Mouse (Mus musculus): Measurements from ENCODE around the gene Mindy1. TPM values are rescaled to one million over a fixed set of nuclear protein-coding genes. Genes with fewer than 3 reads are reported as not detected.

Gene Mindy1
- polyA plus RNA-seq, 1 experiment, result 89.2 TPM

GRCm38 (mm10) chr3:95280747-95281146 is 398 bp upstream of the Mindy1 start:
- Histone ChIP-seq H3K36me3 (ENCODE audit: control insufficient read depth, insufficient read depth, low read length) (no peaks in the 10 kb centered on the region), H3K4me3 (ENCODE audit: low read depth, low read length) (peak overlapping the region; percentile 77), H3K4me1 (ENCODE audit: control insufficient read depth, insufficient read depth, insufficient read length, low read length) (peaks cover 6% of the 10 kb centered on the region; the same call in 1 of the 2 replicates), H3K27ac (ENCODE audit: insufficient read depth, low read depth, low read length) (peak overlapping the region; percentile 76), H3K27me3 (ENCODE audit: control insufficient read depth, insufficient read depth, low read length) (no peaks in the 10 kb centered on the region)
- TF ChIP-seq POLR2A (IDR thresholded peaks at IDR 0.05; ENCODE audit: low read depth, low read length) (no peak), CTCF (IDR thresholded peaks at IDR 0.05; ENCODE audit: extremely low read depth, insufficient read length, insufficient replicate concordance, low read depth, low read length) (no peak)
- 7% methylated on average over 8 of the region's 8 CpGs for WGBS

GRCm38 (mm10) chr3:95282381-95282864 is 1.3 kb downstream of the Mindy1 start:
- Histone ChIP-seq H3K4me3 (ENCODE audit: low read depth, low read length) (peak overlapping the region; percentile 85), H3K27me3 (ENCODE audit: control insufficient read depth, insufficient read depth, low read length) (no peaks in the 10 kb centered on the region), H3K4me1 (ENCODE audit: control insufficient read depth, insufficient read depth, insufficient read length, low read length) (peaks cover 4% of the 10 kb centered on the region; the same call in 1 of the 2 replicates), H3K36me3 (ENCODE audit: control insufficient read depth, insufficient read depth, low read length) (peaks cover 1% of the 10 kb centered on the region; the same call in 1 of the 2 replicates), H3K27ac (ENCODE audit: insufficient read depth, low read depth, low read length) (peak overlapping the region; percentile 88)
- TF ChIP-seq POLR2A (IDR thresholded peaks at IDR 0.05; ENCODE audit: low read depth, low read length), result no peak
- TF ChIP-seq CTCF (IDR thresholded peaks at IDR 0.05; ENCODE audit: extremely low read depth, insufficient read length, insufficient replicate concordance, low read depth, low read length), result no peak
- WGBS, result 1% methylated on average over 11 of the region's 11 CpGs

- under 1% methylated on average over 51 of the region's 51 CpGs for WGBS
Measured at GRCm38 (mm10) chr3:95282865-95283588, 1.9 kb downstream of the Mindy1 start.

GRCm38 (mm10) chr3:95283589-95283941 is 2.4 kb downstream of the Mindy1 start:
- peak overlapping the region; percentile 88 for H3K27ac ChIP-seq (ENCODE audit: insufficient read depth, low read depth, low read length)
- TF ChIP-seq CTCF (IDR thresholded peaks at IDR 0.05; ENCODE audit: extremely low read depth, insufficient read length, insufficient replicate concordance, low read depth, low read length), result no peak
- TF ChIP-seq POLR2A (IDR thresholded peaks at IDR 0.05; ENCODE audit: low read depth, low read length), result no peak
- peaks cover 13% of the 10 kb centered on the region for H3K36me3 ChIP-seq (ENCODE audit: control insufficient read depth, insufficient read depth, low read length)
- no peaks in the 10 kb centered on the region for H3K27me3 ChIP-seq (ENCODE audit: control insufficient read depth, insufficient read depth, low read length)
- 2% methylated on average over 7 of the region's 7 CpGs for WGBS
- H3K4me1 ChIP-seq (ENCODE audit: control insufficient read depth, insufficient read depth, insufficient read length, low read length), result peaks cover 3% of the 10 kb centered on the region; the same call in 1 of the 2 replicates
- H3K4me3 ChIP-seq (ENCODE audit: low read depth, low read length), result peak overlapping the region; percentile 85

More at GRCm38 (mm10) chr3:95282865-95283588, 1.9 kb downstream of the Mindy1 start:
- no peaks in the 10 kb centered on the region for H3K27me3 ChIP-seq (ENCODE audit: control insufficient read depth, insufficient read depth, low read length)
- TF ChIP-seq POLR2A (IDR thresholded peaks at IDR 0.05; ENCODE audit: low read depth, low read length) (peak; percentile 70), CTCF (IDR thresholded peaks at IDR 0.05; ENCODE audit: extremely low read depth, insufficient read length, insufficient replicate concordance, low read depth, low read length) (no peak)
- H3K36me3 ChIP-seq (ENCODE audit: control insufficient read depth, insufficient read depth, low read length), result peaks cover 7% of the 10 kb centered on the region
- H3K4me3 ChIP-seq (ENCODE audit: low read depth, low read length), result peak overlapping the region; percentile 85
- peaks cover 3% of the 10 kb centered on the region; the same call in 1 of the 2 replicates for H3K4me1 ChIP-seq (ENCODE audit: control insufficient read depth, insufficient read depth, insufficient read length, low read length)
- H3K27ac ChIP-seq (ENCODE audit: insufficient read depth, low read depth, low read length), result peak overlapping the region; percentile 88

- TF ChIP-seq CTCF (IDR thresholded peaks at IDR 0.05; ENCODE audit: extremely low read depth, insufficient read length, insufficient replicate concordance, low read depth, low read length) (no peak), POLR2A (IDR thresholded peaks at IDR 0.05; ENCODE audit: low read depth, low read length) (no peak)
- H3K27ac ChIP-seq (ENCODE audit: insufficient read depth, low read depth, low read length), result no peak overlapping the region
Measured at GRCm38 (mm10) chr3:95284062-95284461, 2.9 kb downstream of the Mindy1 start.

GRCm38 (mm10) chr3:95284501-95285281 is 3.5 kb downstream of the Mindy1 start:
- H3K36me3 ChIP-seq (ENCODE audit: control insufficient read depth, insufficient read depth, low read length), result peaks cover 18% of the 10 kb centered on the region
- H3K27ac ChIP-seq (ENCODE audit: insufficient read depth, low read depth, low read length), result no peak overlapping the region
- peak overlapping the region; percentile 0; the same call in 1 of the 2 replicates for H3K4me3 ChIP-seq (ENCODE audit: low read depth, low read length)
- H3K4me1 ChIP-seq (ENCODE audit: control insufficient read depth, insufficient read depth, insufficient read length, low read length), result peaks cover 3% of the 10 kb centered on the region; the same call in 1 of the 2 replicates
- 74% methylated on average over 12 of the region's 12 CpGs for WGBS
- TF ChIP-seq CTCF (IDR thresholded peaks at IDR 0.05; ENCODE audit: extremely low read depth, insufficient read length, insufficient replicate concordance, low read depth, low read length) (no peak), POLR2A (IDR thresholded peaks at IDR 0.05; ENCODE audit: low read depth, low read length) (no peak)
- H3K27me3 ChIP-seq (ENCODE audit: control insufficient read depth, insufficient read depth, low read length), result no peaks in the 10 kb centered on the region

More at GRCm38 (mm10) chr3:95284062-95284461, 2.9 kb downstream of the Mindy1 start:
- peak overlapping the region; percentile 41 for H3K4me3 ChIP-seq (ENCODE audit: low read depth, low read length)
- H3K36me3 ChIP-seq (ENCODE audit: control insufficient read depth, insufficient read depth, low read length), result peaks cover 15% of the 10 kb centered on the region
- H3K4me1 ChIP-seq (ENCODE audit: control insufficient read depth, insufficient read depth, insufficient read length, low read length), result peaks cover 3% of the 10 kb centered on the region; the same call in 1 of the 2 replicates
- WGBS, result 4% methylated on average over 1 of the region's 1 CpGs
- H3K27me3 ChIP-seq (ENCODE audit: control insufficient read depth, insufficient read depth, low read length), result no peaks in the 10 kb centered on the region
